ENCODE assay signal across 9 mouse cellular contexts in the genomic region with DNA sequence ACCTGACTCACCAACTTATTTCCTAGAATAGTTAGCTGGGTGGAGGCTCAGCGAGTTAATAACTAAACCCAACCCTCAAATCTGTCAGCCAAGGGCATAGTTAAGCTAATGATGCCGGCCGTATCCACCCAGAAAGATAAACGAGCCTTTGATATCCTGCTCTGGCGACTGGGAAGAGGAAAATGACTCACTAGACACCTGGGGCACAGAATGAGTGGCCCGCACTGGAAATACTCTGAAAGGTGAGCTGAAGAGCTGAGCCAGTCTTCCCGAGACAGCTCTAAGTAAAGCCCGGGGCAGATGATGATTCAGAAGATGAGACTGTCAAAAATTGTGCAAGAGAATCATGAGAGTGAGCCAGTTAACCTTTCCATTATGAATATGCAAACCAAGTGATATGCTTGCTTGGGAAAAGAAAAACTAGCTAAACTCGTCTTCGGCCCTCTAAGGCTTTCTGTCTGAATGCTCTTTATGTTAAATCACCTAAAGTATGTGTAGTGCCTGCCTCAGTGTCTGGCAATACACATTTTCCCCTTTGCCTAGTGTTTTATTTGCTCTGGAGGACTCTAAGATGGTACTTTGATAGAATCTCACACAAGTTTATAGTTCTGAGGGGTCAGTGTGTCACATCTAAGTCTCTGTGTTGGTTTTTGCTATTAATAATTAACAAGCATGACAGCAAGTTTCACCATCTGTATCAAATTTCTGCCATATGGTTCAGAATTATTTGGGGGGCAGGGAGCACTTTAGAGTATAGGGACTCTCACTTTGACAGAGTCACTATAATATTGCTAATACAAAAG. TPM values are rescaled to one million over a fixed set of nuclear protein-coding genes. Genes with fewer than 3 reads are reported as not detected.
DNase-seq lines count a peak whose midpoint lies in the region; ATAC-seq and TF ChIP-seq lines count a peak whose summit lies in the region.
"Had no signal": no experiment of that assay in that cellular context is flagged by ENCODE, and none has a peak within 500 bp of the region (broad histone marks: within the 10 kb centered on the region; RNA-seq: fewer than 3 reads in every experiment).

No protein-coding gene starts in this region.

- H3K9me3 ChIP-seq in liver, embryonic 14.5 days (ENCODE audit: control insufficient read depth, low read length), result no peaks in the 10 kb centered on the region

- no peaks in the 10 kb centered on the region for H3K27me3 ChIP-seq in liver, embryonic 14.5 days (ENCODE audit: control insufficient read depth, insufficient read depth, low read length)

- H3K4me2 ChIP-seq in liver, embryonic 14.5 days (ENCODE audit: low read depth), result peak overlapping the region; percentile 13

- no peaks in the 10 kb centered on the region for H3K4me1 ChIP-seq in liver, embryonic 14.5 days (replicated peaks; ENCODE audit: control insufficient read depth in 2 of 2, insufficient read depth in 2 of 2, low read length in 1 of 2)

- no peak for TF ChIP-seq EP300 in liver, embryonic 14.5 days (IDR thresholded peaks at IDR 0.05; ENCODE audit: low read depth)

- no peak overlapping the region for H3K27ac ChIP-seq in liver, embryonic 14.5 days

- H3K9ac ChIP-seq in liver, embryonic 14.5 days (replicated peaks), result no peak overlapping the region

- no peak for TF ChIP-seq CTCF in liver, embryonic 14.5 days (IDR thresholded peaks at IDR 0.05; ENCODE audit: low read depth)

- 42% methylated on average over 10 of the region's 10 CpGs for WGBS in liver, embryonic 14.5 days (ENCODE audit: insufficient replicate concordance)

- H3K4me3 ChIP-seq in liver, embryonic 14.5 days (ENCODE audit: insufficient read depth in 1 of 2, low read depth in 2 of 2, low read length in 2 of 2), result no peak overlapping the region

- no peak for DNase-seq in cerebellum, adult 18-20 months
- DNase-seq in retina, embryonic 14.5 days (ENCODE audit: low spot score), result peak; percentile 10
- DNase-seq in retina, postnatal 1 day, result no peak
- no peak for DNase-seq in liver, embryonic 14.5 days (ENCODE audit: low read depth in 3 of 3, low spot score in 3 of 3)
- DNase-seq in thymus, postnatal 25 days, result no peak
- DNase-seq in c-Kit-positive CD71-positive TER-119-positive erythroid progenitor cells, embryonic 14.5 days (ENCODE audit: low spot score), result no peak
- no peak for DNase-seq in ovary, postnatal 14 days (ENCODE audit: low spot score)
- DNase-seq: gastrocnemius, postnatal 25 days had no signal

- H3K36me3 ChIP-seq in liver, embryonic 14.5 days (replicated peaks; ENCODE audit: control insufficient read depth, insufficient read depth, low read depth), result no peaks in the 10 kb centered on the region

- ATAC-seq in cerebellum, adult (ENCODE audit: insufficient number of reproducible peaks, low FRiP score, low TSS enrichment), result peak; percentile 31; the same call in 1 of the 2 replicates
- no peak for ATAC-seq in liver, embryonic 14.5 days (ENCODE audit: insufficient read depth)

RNA-seq across cellular contexts. Expression of gene Fam135a, which starts 8.0 kb away (rescaled TPM):
- polyA plus RNA-seq in liver, embryonic 14.5 days (2012; rRNA removed), result 4.6 and 5.1 TPM in 2 replicates
- 3.0 and 3.3 TPM in 2 replicates for polyA plus RNA-seq in liver, embryonic 14.5 days (2014; fragmentation: Nextera tagmentation; extraction: Ambion mirVana)
